Mouse (Mus musculus): ENCODE measurements around the gene Prune1. TPM values are rescaled to one million over a fixed set of nuclear protein-coding genes. Genes with fewer than 3 reads are reported as not detected.

Gene Prune1
- polyA plus RNA-seq, 1 experiment from 2014 or later = 20.3 TPM

GRCm38 (mm10) chr3:95267855-95268254 lies 14.0 kb downstream of the Prune1 start:
- peak; percentile 21 for DNase-seq (ENCODE audit: low spot score)

GRCm38 (mm10) chr3:95266052-95266451 lies 15.8 kb downstream of the Prune1 start:
- Histone ChIP-seq H3K4me3 (replicated peaks; ENCODE audit: low read depth, low read length) (no peak overlapping the region), H3K27ac (no peak overlapping the region), H3K27me3 (ENCODE audit: insufficient read depth, low read length) (no peaks in the 10 kb centered on the region), H3K9me3 (replicated peaks; ENCODE audit: low read length) (no peaks in the 10 kb centered on the region), H3K4me2 (ENCODE audit: low read length) (no peak overlapping the region), H3K36me3 (ENCODE audit: insufficient read depth, low read length) (peaks cover 21% of the 10 kb centered on the region; the same call in 1 of the 2 replicates), H3K9ac (ENCODE audit: low read depth, low read length) (no peak overlapping the region), H3K4me1 (replicated peaks; ENCODE audit: insufficient read depth, low read length) (no peaks in the 10 kb centered on the region)
- TF ChIP-seq CTCF (IDR thresholded peaks at IDR 0.05; ENCODE audit: low read depth) = no peak
- 93% methylated on average over 3 of the region's 3 CpGs for WGBS
- ATAC-seq (replicated peaks; ENCODE audit: low FRiP score, low read depth) (no peak), DNase-seq (ENCODE audit: low spot score) (no peak)

More at GRCm38 (mm10) chr3:95267855-95268254, 14.0 kb downstream of the Prune1 start:
- Histone ChIP-seq H3K27me3 (ENCODE audit: insufficient read depth, low read length) (no peaks in the 10 kb centered on the region), H3K9me3 (replicated peaks; ENCODE audit: low read length) (no peaks in the 10 kb centered on the region), H3K27ac (no peak overlapping the region), H3K36me3 (ENCODE audit: insufficient read depth, low read length) (0 out of 2 replicates have a peak, but pooled peaks cover 12% of the 10 kb centered on the region), H3K4me1 (replicated peaks; ENCODE audit: insufficient read depth, low read length) (no peaks in the 10 kb centered on the region), H3K9ac (ENCODE audit: low read depth, low read length) (no peak overlapping the region), H3K4me3 (replicated peaks; ENCODE audit: low read depth, low read length) (no peak overlapping the region), H3K4me2 (ENCODE audit: low read length) (no peak overlapping the region)
- ATAC-seq (replicated peaks; ENCODE audit: low FRiP score, low read depth) = peak; percentile 50
- TF ChIP-seq CTCF (IDR thresholded peaks at IDR 0.05; ENCODE audit: low read depth) = no peak

DNA sequence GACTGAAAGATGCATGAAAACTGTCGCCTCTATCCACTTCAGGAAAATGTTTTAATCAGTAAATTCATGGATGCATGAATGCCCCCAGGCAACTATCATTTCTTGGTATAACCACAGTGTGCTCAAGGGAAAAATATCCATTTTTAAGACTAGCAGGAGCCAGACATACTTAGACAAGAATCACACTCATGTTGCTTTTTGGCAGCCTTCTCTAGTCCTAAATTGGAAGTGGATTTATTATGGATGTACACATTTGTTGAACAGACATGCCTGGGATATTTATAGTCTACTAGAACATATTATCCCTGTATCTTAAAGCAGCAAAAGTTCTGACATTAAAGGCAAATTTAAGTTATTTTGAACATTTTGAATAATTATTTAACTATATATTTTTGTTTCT lies 17.2 kb downstream of the Prune1 start:
- Histone ChIP-seq H3K27ac (no peak overlapping the region), H3K4me1 (replicated peaks; ENCODE audit: insufficient read depth, low read length) (no peaks in the 10 kb centered on the region), H3K36me3 (ENCODE audit: insufficient read depth, low read length) (peaks cover 21% of the 10 kb centered on the region; the same call in 1 of the 2 replicates), H3K4me2 (ENCODE audit: low read length) (no peak overlapping the region), H3K9ac (ENCODE audit: low read depth, low read length) (no peak overlapping the region), H3K9me3 (replicated peaks; ENCODE audit: low read length) (no peaks in the 10 kb centered on the region), H3K27me3 (ENCODE audit: insufficient read depth, low read length) (no peaks in the 10 kb centered on the region), H3K4me3 (replicated peaks; ENCODE audit: low read depth, low read length) (no peak overlapping the region)
- TF ChIP-seq CTCF (IDR thresholded peaks at IDR 0.05; ENCODE audit: low read depth) = no peak
- DNase-seq (ENCODE audit: low spot score) (no peak), ATAC-seq (replicated peaks; ENCODE audit: low FRiP score, low read depth) (no peak)
- 78% methylated on average over 1 of the region's 1 CpGs for WGBS

DNA sequence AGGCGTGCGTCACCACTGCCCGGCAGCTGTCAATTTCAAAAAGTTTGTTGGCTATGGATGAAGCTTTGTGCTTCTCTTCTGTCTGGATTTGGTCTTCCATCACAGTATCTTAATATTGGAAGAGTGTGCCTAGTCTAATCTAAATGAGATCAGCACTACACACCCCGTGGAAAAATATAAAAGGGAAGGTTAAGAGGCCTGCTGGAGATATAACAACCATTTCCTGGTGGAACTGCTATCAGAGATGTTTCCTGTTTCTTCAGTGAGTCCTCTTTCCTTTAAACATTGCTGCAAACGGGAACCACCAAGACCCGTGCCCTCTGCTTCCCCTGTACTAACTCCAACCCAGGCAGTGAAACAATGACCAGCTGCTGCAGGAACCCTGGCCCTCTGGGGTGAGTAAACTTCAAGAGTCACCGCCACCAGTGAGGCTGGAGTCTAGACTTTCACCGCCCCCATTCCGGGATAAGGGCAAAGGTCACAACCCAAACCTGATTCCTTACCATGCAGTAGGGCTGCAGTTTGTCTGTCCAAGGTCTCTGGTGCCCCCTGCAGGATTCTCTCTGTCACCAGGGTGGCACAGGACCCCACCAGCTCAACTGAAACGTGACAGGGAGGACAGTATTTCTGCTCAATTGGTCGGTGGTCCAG lies 18.7 kb downstream of the Prune1 start:
- no peak overlapping the region for H3K4me2 ChIP-seq (ENCODE audit: low read length)
- no peak overlapping the region for H3K4me3 ChIP-seq (replicated peaks; ENCODE audit: low read depth, low read length)
- ATAC-seq (replicated peaks; ENCODE audit: low FRiP score, low read depth) (peak; percentile 68), DNase-seq (ENCODE audit: low spot score) (peak; percentile 69)
- 42% methylated on average over 11 of the region's 11 CpGs for WGBS
- H3K27ac ChIP-seq = 0 out of 2 replicates have a peak overlapping the region, but pooled peaks have one; percentile 15
- H3K9me3 ChIP-seq (replicated peaks; ENCODE audit: low read length) = no peaks in the 10 kb centered on the region
- no peak overlapping the region for H3K9ac ChIP-seq (ENCODE audit: low read depth, low read length)
- H3K27me3 ChIP-seq (ENCODE audit: insufficient read depth, low read length) = no peaks in the 10 kb centered on the region
- H3K36me3 ChIP-seq (ENCODE audit: insufficient read depth, low read length) = peaks cover 34% of the 10 kb centered on the region; the same call in 1 of the 2 replicates
- TF ChIP-seq CTCF (IDR thresholded peaks at IDR 0.05; ENCODE audit: low read depth) = peak; percentile 81
- H3K4me1 ChIP-seq (replicated peaks; ENCODE audit: insufficient read depth, low read length) = no peaks in the 10 kb centered on the region

GRCm38 (mm10) chr3:95261975-95262374 lies 19.9 kb downstream of the Prune1 start:
- DNase-seq (ENCODE audit: low spot score) (no peak), ATAC-seq (replicated peaks; ENCODE audit: low FRiP score, low read depth) (no peak)
- 88% methylated on average over 4 of the region's 4 CpGs for WGBS
- TF ChIP-seq CTCF (IDR thresholded peaks at IDR 0.05; ENCODE audit: low read depth) = no peak
- no peak overlapping the region for H3K4me2 ChIP-seq (ENCODE audit: low read length)
- H3K4me1 ChIP-seq (replicated peaks; ENCODE audit: insufficient read depth, low read length) = no peaks in the 10 kb centered on the region
- H3K9ac ChIP-seq (ENCODE audit: low read depth, low read length) = no peak overlapping the region
- no peak overlapping the region for H3K4me3 ChIP-seq (replicated peaks; ENCODE audit: low read depth, low read length)
- H3K27ac ChIP-seq = no peak overlapping the region
- H3K36me3 ChIP-seq (ENCODE audit: insufficient read depth, low read length) = peaks cover 40% of the 10 kb centered on the region
- no peaks in the 10 kb centered on the region for H3K9me3 ChIP-seq (replicated peaks; ENCODE audit: low read length)
- no peaks in the 10 kb centered on the region for H3K27me3 ChIP-seq (ENCODE audit: insufficient read depth, low read length)

DNA sequence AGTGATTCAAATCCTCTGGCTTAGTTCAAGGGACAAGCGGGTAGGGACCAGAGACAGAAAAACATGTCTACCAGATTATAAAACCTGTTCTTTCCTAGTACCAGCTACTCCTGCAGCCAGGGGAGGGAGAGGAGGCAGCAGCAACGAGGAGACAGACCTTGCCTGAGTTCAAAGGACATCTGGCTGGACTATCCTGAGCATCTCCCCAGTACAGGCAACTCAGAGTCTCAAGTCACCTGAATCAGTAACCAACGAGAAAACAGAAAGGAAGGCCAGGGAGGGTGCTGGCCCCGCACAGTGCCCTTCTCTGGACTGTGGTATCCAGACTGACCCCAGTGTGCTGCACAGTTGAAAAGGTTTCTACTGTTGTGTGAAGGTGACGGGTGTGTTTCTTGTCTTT lies 24.9 kb downstream of the Prune1 start:
- 73% methylated on average over 5 of the region's 5 CpGs for WGBS
- Histone ChIP-seq H3K27ac (no peak overlapping the region), H3K9me3 (replicated peaks; ENCODE audit: low read length) (no peaks in the 10 kb centered on the region), H3K36me3 (ENCODE audit: insufficient read depth, low read length) (peaks cover 42% of the 10 kb centered on the region), H3K9ac (ENCODE audit: low read depth, low read length) (no peak overlapping the region), H3K4me3 (replicated peaks; ENCODE audit: low read depth, low read length) (no peak overlapping the region), H3K4me2 (ENCODE audit: low read length) (no peak overlapping the region), H3K27me3 (ENCODE audit: insufficient read depth, low read length) (no peaks in the 10 kb centered on the region), H3K4me1 (replicated peaks; ENCODE audit: insufficient read depth, low read length) (no peaks in the 10 kb centered on the region)
- ATAC-seq (replicated peaks; ENCODE audit: low FRiP score, low read depth) = no peak
- TF ChIP-seq CTCF (IDR thresholded peaks at IDR 0.05; ENCODE audit: low read depth) = no peak
- DNase-seq (ENCODE audit: low spot score) = no peak

Measured in kidney, postnatal 0 days (tissue).